Mouse (Mus musculus): ENCODE measurements around the gene Cdc25b. TPM values are rescaled to one million over a fixed set of nuclear protein-coding genes. Genes with fewer than 3 reads are reported as not detected.

Gene Cdc25b
- polyA plus RNA-seq, 1 experiment from 2014 or later: 73.8 TPM

- peak within 1 kb of the TSS; percentile 81 for H3K9ac ChIP-seq (replicated peaks; ENCODE audit: low read length)
- peak within 1 kb of the TSS; percentile 66 for H3K4me3 ChIP-seq (ENCODE audit: low read length)
- peak within 1 kb of the TSS; percentile 63 for H3K4me2 ChIP-seq (replicated peaks; ENCODE audit: low read depth, low read length)
- peak within 1 kb of the TSS; percentile 89 for H3K27ac ChIP-seq (ENCODE audit: low read length)
- H3K9me3 ChIP-seq (ENCODE audit: low read length): no peaks in the 10 kb centered on the region
- WGBS: 9% methylated on average over 29 of the region's 29 CpGs
- peaks cover 9% of the 10 kb centered on the region; the same call in 1 of the 2 replicates for H3K36me3 ChIP-seq (ENCODE audit: insufficient read depth, low read length)
- peak; percentile 100 for ATAC-seq (ENCODE audit: low FRiP score, low TSS enrichment)
- H3K27me3 ChIP-seq (ENCODE audit: insufficient read depth, low read length): no peaks in the 10 kb centered on the region
- H3K4me1 ChIP-seq (ENCODE audit: insufficient read depth, low read length): peaks cover 19% of the 10 kb centered on the region
Measured at GRCm38 (mm10) chr2:131233307-131234126, 46.8 kb downstream of the Cdc25b start, which contains the start of gene Mavs. Mavs (plus strand) TSS chr2:131234063.

DNA sequence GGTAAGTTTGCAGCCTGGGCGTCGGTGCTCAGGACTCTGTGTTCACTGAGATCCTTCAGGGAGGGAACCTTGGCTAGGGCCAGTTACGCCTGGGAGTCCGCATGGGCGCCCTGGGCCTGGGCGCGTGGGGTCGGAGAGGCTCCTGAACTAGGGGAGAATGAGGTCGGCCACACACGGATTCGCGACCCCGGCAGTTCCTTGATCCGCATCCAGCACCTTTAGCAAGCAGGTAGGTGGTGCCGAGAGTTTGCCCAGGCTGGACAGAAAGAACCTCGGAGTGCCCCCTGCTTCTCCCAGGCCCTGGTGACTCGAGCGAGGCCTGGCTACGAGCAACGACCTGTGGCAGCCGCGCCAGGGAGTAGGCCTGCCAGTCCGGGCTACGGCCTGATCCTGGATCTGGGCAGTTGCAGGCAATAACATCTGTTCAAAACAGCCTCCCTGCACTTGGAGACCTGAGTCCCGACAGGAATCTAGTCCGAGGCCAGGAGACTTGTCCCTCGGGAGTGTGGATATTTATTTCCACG is 47.4 kb downstream of the Cdc25b start:
- H3K36me3 ChIP-seq (ENCODE audit: insufficient read depth, low read length): peaks cover 9% of the 10 kb centered on the region; the same call in 1 of the 2 replicates
- peak overlapping the region; percentile 63 for H3K4me2 ChIP-seq (replicated peaks; ENCODE audit: low read depth, low read length)
- peak overlapping the region; percentile 89 for H3K27ac ChIP-seq (ENCODE audit: low read length)
- peaks cover 19% of the 10 kb centered on the region for H3K4me1 ChIP-seq (ENCODE audit: insufficient read depth, low read length)
- H3K4me3 ChIP-seq (ENCODE audit: low read length): peak overlapping the region; percentile 66
- peak; percentile 37 for ATAC-seq (ENCODE audit: low FRiP score, low TSS enrichment)
- H3K9ac ChIP-seq (replicated peaks; ENCODE audit: low read length): peak overlapping the region; percentile 81
- no peaks in the 10 kb centered on the region for H3K27me3 ChIP-seq (ENCODE audit: insufficient read depth, low read length)
- H3K9me3 ChIP-seq (ENCODE audit: low read length): no peaks in the 10 kb centered on the region
- whole genome bisulfite sequencing: 5% methylated on average over 28 of the region's 28 CpGs

GRCm38 (mm10) chr2:131234970-131235635 is 48.4 kb downstream of the Cdc25b start:
- peak overlapping the region; percentile 63 for H3K4me2 ChIP-seq (replicated peaks; ENCODE audit: low read depth, low read length)
- H3K9ac ChIP-seq (replicated peaks; ENCODE audit: low read length): peak overlapping the region; percentile 81
- 39% methylated on average over 7 of the region's 7 CpGs for WGBS
- H3K4me1 ChIP-seq (ENCODE audit: insufficient read depth, low read length): peaks cover 19% of the 10 kb centered on the region
- H3K27me3 ChIP-seq (ENCODE audit: insufficient read depth, low read length): no peaks in the 10 kb centered on the region
- no peak for ATAC-seq (ENCODE audit: low FRiP score, low TSS enrichment)
- H3K27ac ChIP-seq (ENCODE audit: low read length): peak overlapping the region; percentile 89; the same call in 1 of the 2 replicates
- H3K9me3 ChIP-seq (ENCODE audit: low read length): no peaks in the 10 kb centered on the region
- peak overlapping the region; percentile 66 for H3K4me3 ChIP-seq (ENCODE audit: low read length)
- peaks cover 13% of the 10 kb centered on the region; the same call in 1 of the 2 replicates for H3K36me3 ChIP-seq (ENCODE audit: insufficient read depth, low read length)

GRCm38 (mm10) chr2:131242180-131242579 is 55.4 kb downstream of the Cdc25b start:
- H3K9ac ChIP-seq (replicated peaks; ENCODE audit: low read length): no peak overlapping the region
- ATAC-seq (ENCODE audit: low FRiP score, low TSS enrichment): no peak
- H3K4me3 ChIP-seq (ENCODE audit: low read length): no peak overlapping the region
- no peak overlapping the region for H3K4me2 ChIP-seq (replicated peaks; ENCODE audit: low read depth, low read length)
- H3K4me1 ChIP-seq (ENCODE audit: insufficient read depth, low read length): no peaks in the 10 kb centered on the region
- H3K27ac ChIP-seq (ENCODE audit: low read length): no peak overlapping the region
- H3K36me3 ChIP-seq (ENCODE audit: insufficient read depth, low read length): peaks cover 77% of the 10 kb centered on the region
- no peaks in the 10 kb centered on the region for H3K27me3 ChIP-seq (ENCODE audit: insufficient read depth, low read length)
- no peaks in the 10 kb centered on the region for H3K9me3 ChIP-seq (ENCODE audit: low read length)

DNA sequence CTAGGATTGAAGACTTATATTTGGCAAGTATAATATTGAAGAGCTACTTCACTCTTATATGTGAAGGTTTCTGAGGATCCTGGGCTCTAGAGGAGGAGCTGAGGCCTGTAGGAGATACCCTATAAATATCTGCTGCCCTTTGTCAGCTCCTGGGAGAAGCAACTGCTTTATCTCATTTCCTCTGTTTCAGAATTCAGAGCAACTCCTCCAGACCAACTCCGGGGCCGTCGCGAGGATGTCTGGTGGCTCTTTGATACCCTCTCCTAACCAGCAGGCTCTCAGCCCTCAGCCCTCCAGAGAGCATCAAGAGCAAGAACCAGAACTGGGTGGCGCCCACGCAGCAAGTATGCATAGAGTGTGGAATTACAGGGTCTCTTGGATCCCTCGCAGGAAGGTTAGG is 56.2 kb downstream of the Cdc25b start:
- H3K4me2 ChIP-seq (replicated peaks; ENCODE audit: low read depth, low read length): no peak overlapping the region
- peaks cover 78% of the 10 kb centered on the region for H3K36me3 ChIP-seq (ENCODE audit: insufficient read depth, low read length)
- H3K4me1 ChIP-seq (ENCODE audit: insufficient read depth, low read length): no peaks in the 10 kb centered on the region
- no peak overlapping the region for H3K4me3 ChIP-seq (ENCODE audit: low read length)
- no peaks in the 10 kb centered on the region for H3K27me3 ChIP-seq (ENCODE audit: insufficient read depth, low read length)
- no peak overlapping the region for H3K9ac ChIP-seq (replicated peaks; ENCODE audit: low read length)
- 69% methylated on average over 7 of the region's 7 CpGs for WGBS
- H3K27ac ChIP-seq (ENCODE audit: low read length): no peak overlapping the region
- no peak for ATAC-seq (ENCODE audit: low FRiP score, low TSS enrichment)
- H3K9me3 ChIP-seq (ENCODE audit: low read length): no peaks in the 10 kb centered on the region

Other genes starting within 250 kb of the Cdc25b start
- 17.3 and 17.8 TPM in 2 replicates for gene Gfra4, start 143.9 kb upstream of the Cdc25b start, polyA plus RNA-seq (2015; fragmentation: Nextera tagmentation; extraction: Ambion mirVana)
- 4.8 and 6.0 TPM in 2 replicates for gene Adam33, start 123.1 kb upstream of the Cdc25b start, polyA plus RNA-seq (2015; fragmentation: Nextera tagmentation; extraction: Ambion mirVana)
- 0.29 and 0.46 TPM in 2 replicates for gene Siglec1, start 100.2 kb upstream of the Cdc25b start, polyA plus RNA-seq (2015; fragmentation: Nextera tagmentation; extraction: Ambion mirVana)
- gene Hspa12b, start 59.7 kb upstream of the Cdc25b start, polyA plus RNA-seq (2015; fragmentation: Nextera tagmentation; extraction: Ambion mirVana): 22.2 and 23.7 TPM in 2 replicates
- gene Gm11037, start 53.5 kb upstream of the Cdc25b start, polyA plus RNA-seq (2015; fragmentation: Nextera tagmentation; extraction: Ambion mirVana): not detected in 2 replicates
- gene 1700037H04Rik, start 26.9 kb upstream of the Cdc25b start, polyA plus RNA-seq (2015; fragmentation: Nextera tagmentation; extraction: Ambion mirVana): 98.2 and 101 TPM in 2 replicates
- 9.7 and 10.1 TPM in 2 replicates for gene Cenpb, start 6.9 kb upstream of the Cdc25b start, polyA plus RNA-seq (2015; fragmentation: Nextera tagmentation; extraction: Ambion mirVana)
- gene Spef1, start 333 bp downstream of the Cdc25b start, polyA plus RNA-seq (2015; fragmentation: Nextera tagmentation; extraction: Ambion mirVana): 3.3 and 4.7 TPM in 2 replicates
- gene Ap5s1, start 20.1 kb downstream of the Cdc25b start, polyA plus RNA-seq (2015; fragmentation: Nextera tagmentation; extraction: Ambion mirVana): 30.2 and 30.9 TPM in 2 replicates
- 37.9 TPM in 2 replicates for gene Mavs, start 47.1 kb downstream of the Cdc25b start, polyA plus RNA-seq (2015; fragmentation: Nextera tagmentation; extraction: Ambion mirVana)
- gene Pank2, start 75.5 kb downstream of the Cdc25b start, polyA plus RNA-seq (2015; fragmentation: Nextera tagmentation; extraction: Ambion mirVana): 27.2 and 30.8 TPM in 2 replicates
- gene Rnf24, start 165.9 kb downstream of the Cdc25b start, polyA plus RNA-seq (2015; fragmentation: Nextera tagmentation; extraction: Ambion mirVana): 3.6 and 4.2 TPM in 2 replicates

Measured in kidney, embryonic 16.5 days (tissue).